In the genomic region with DNA sequence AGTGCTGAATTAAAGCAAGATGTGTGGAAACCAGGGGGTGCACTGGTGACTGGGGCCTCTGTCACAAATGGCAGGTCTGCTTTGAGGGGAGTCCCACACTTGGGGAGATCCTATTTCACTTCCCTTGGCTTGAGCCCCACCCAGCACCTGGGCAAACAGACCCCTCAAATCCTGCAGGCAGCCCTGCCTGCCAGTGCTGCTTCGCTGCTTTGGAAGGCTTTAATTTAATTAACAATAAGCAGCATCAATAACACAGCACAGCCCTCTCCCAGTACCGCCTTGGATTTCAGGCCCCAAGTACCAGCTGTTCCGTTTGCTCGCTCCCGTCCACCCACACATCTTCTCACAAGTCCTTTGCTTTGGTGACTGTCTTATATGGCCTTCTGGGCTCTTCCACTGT, we compare ENCODE assay signal across 12 mouse cellular contexts.
A peak's percentile ranks its signal among the peaks of the same experiment; 100 is the strongest.
DNase-seq lines count a peak whose midpoint lies in the region; ATAC-seq lines count a peak whose summit lies in the region.
"Had no signal": no experiment of that assay in that cellular context is flagged by ENCODE, and none has a peak within 500 bp of the region (broad histone marks: within the 10 kb centered on the region; RNA-seq: fewer than 3 reads in every experiment).

No protein-coding gene starts in this region.

- 0 out of 2 replicates have a peak overlapping the region, but pooled peaks have one; percentile 17 for H3K27ac ChIP-seq in hindbrain, embryonic 12.5 days
- no peak overlapping the region for H3K27ac ChIP-seq in hindbrain, embryonic 16.5 days (ENCODE audit: low read depth, low read length)
- H3K27ac ChIP-seq in embryonic facial prominence, embryonic 12.5 days = peak overlapping the region; percentile 74
- peak overlapping the region; percentile 59; the same call in 1 of the 2 replicates for H3K27ac ChIP-seq in limb, embryonic 13.5 days
- no peak overlapping the region for H3K27ac ChIP-seq in midbrain, embryonic 16.5 days (ENCODE audit: low read length)

- H3K4me3 ChIP-seq in hindbrain, embryonic 12.5 days = no peak overlapping the region
- H3K4me3 ChIP-seq in hindbrain, embryonic 16.5 days (ENCODE audit: low read length) = no peak overlapping the region
- no peak overlapping the region for H3K4me3 ChIP-seq in embryonic facial prominence, embryonic 12.5 days
- no peak overlapping the region for H3K4me3 ChIP-seq in limb, embryonic 13.5 days
- no peak overlapping the region for H3K4me3 ChIP-seq in midbrain, embryonic 16.5 days (ENCODE audit: low read depth, low read length)

- no peak overlapping the region for H3K4me2 ChIP-seq in hindbrain, embryonic 12.5 days (replicated peaks)
- no peak overlapping the region for H3K4me2 ChIP-seq in hindbrain, embryonic 16.5 days (ENCODE audit: low read length)
- H3K4me2 ChIP-seq in embryonic facial prominence, embryonic 12.5 days (replicated peaks) = 0 out of 2 replicates have a peak overlapping the region, but pooled peaks have one; percentile 3
- H3K4me2 ChIP-seq in limb, embryonic 13.5 days (replicated peaks) = peak overlapping the region; percentile 12; the same call in 1 of the 2 replicates
- no peak overlapping the region for H3K4me2 ChIP-seq in midbrain, embryonic 16.5 days (ENCODE audit: low read length)
- H3K4me2 ChIP-seq: lung, embryonic 14.5 days had no signal

- peaks cover 13% of the 10 kb centered on the region for H3K4me1 ChIP-seq in hindbrain, embryonic 12.5 days
- H3K4me1 ChIP-seq in hindbrain, embryonic 16.5 days (ENCODE audit: control insufficient read depth, insufficient read depth, low read depth, low read length) = no peaks in the 10 kb centered on the region; the same call in 1 of the 2 replicates
- H3K4me1 ChIP-seq in embryonic facial prominence, embryonic 12.5 days = peaks cover 34% of the 10 kb centered on the region
- H3K4me1 ChIP-seq in limb, embryonic 13.5 days = peaks cover 33% of the 10 kb centered on the region
- peaks cover 4% of the 10 kb centered on the region for H3K4me1 ChIP-seq in midbrain, embryonic 16.5 days (ENCODE audit: control insufficient read depth, insufficient read depth, low read length)

- peak; percentile 44 for DNase-seq in brain, adult 2 months (ENCODE audit: low read depth, low spot score)
- no peak for DNase-seq in thymus, postnatal 10 days (ENCODE audit: low spot score in 2 of 2)
- DNase-seq in cerebellum, adult 8-10 months = no peak
- DNase-seq: cerebellum, adult 11 months; kidney, adult 8-10 months; lung, embryonic 14.5 days; right cerebral cortex, postnatal 4 days had no signal

- WGBS in hindbrain, embryonic 12.5 days = 31% methylated on average over 5 of the region's 5 CpGs
- WGBS in hindbrain, embryonic 16.5 days = 16% methylated on average over 5 of the region's 5 CpGs
- 28% methylated on average over 5 of the region's 5 CpGs for WGBS in embryonic facial prominence, embryonic 12.5 days
- 13% methylated on average over 5 of the region's 5 CpGs for WGBS in limb, embryonic 13.5 days
- 33% methylated on average over 5 of the region's 5 CpGs for WGBS in midbrain, embryonic 16.5 days

- ATAC-seq in hindbrain, embryonic 12.5 days (ENCODE audit: low FRiP score) = no peak
- no peak for ATAC-seq in hindbrain, embryonic 16.5 days
- peak; percentile 68; the same call in 1 of the 2 replicates for ATAC-seq in embryonic facial prominence, embryonic 12.5 days (ENCODE audit: insufficient number of reproducible peaks, insufficient read depth, low FRiP score, low TSS enrichment)
- peak; percentile 79 for ATAC-seq in limb, embryonic 13.5 days (ENCODE audit: low FRiP score, low read depth)
- ATAC-seq in midbrain, embryonic 16.5 days = no peak

- no peak overlapping the region for H3K9ac ChIP-seq in hindbrain, embryonic 12.5 days
- H3K9ac ChIP-seq in hindbrain, embryonic 16.5 days (ENCODE audit: low read depth, low read length) = no peak overlapping the region
- H3K9ac ChIP-seq in embryonic facial prominence, embryonic 12.5 days = no peak overlapping the region
- H3K9ac ChIP-seq in limb, embryonic 13.5 days = no peak overlapping the region
- H3K9ac ChIP-seq in midbrain, embryonic 16.5 days (ENCODE audit: low read depth, low read length) = no peak overlapping the region
- H3K9ac ChIP-seq: lung, embryonic 14.5 days had no signal

- H3K27me3 ChIP-seq in hindbrain, embryonic 12.5 days = 0 out of 2 replicates have a peak, but pooled peaks cover 5% of the 10 kb centered on the region
- H3K27me3 ChIP-seq in hindbrain, embryonic 16.5 days (replicated peaks; ENCODE audit: control insufficient read depth, insufficient read depth, low read length) = no peaks in the 10 kb centered on the region
- no peaks in the 10 kb centered on the region for H3K27me3 ChIP-seq in embryonic facial prominence, embryonic 12.5 days
- peaks cover 11% of the 10 kb centered on the region; the same call in 1 of the 2 replicates for H3K27me3 ChIP-seq in limb, embryonic 13.5 days
- H3K27me3 ChIP-seq in midbrain, embryonic 16.5 days (ENCODE audit: control insufficient read depth, insufficient read depth, low read depth, low read length) = no peaks in the 10 kb centered on the region

- no peaks in the 10 kb centered on the region for H3K36me3 ChIP-seq in hindbrain, embryonic 12.5 days
- H3K36me3 ChIP-seq in hindbrain, embryonic 16.5 days (ENCODE audit: control insufficient read depth, insufficient read depth, low read length) = no peaks in the 10 kb centered on the region
- H3K36me3 ChIP-seq in embryonic facial prominence, embryonic 12.5 days = no peaks in the 10 kb centered on the region
- no peaks in the 10 kb centered on the region for H3K36me3 ChIP-seq in limb, embryonic 13.5 days
- H3K36me3 ChIP-seq in midbrain, embryonic 16.5 days (ENCODE audit: control insufficient read depth, insufficient read depth, low read length) = no peaks in the 10 kb centered on the region

- no peaks in the 10 kb centered on the region for H3K9me3 ChIP-seq in hindbrain, embryonic 12.5 days (replicated peaks)
- H3K9me3 ChIP-seq in hindbrain, embryonic 16.5 days (ENCODE audit: control insufficient read depth, low read length) = no peaks in the 10 kb centered on the region
- H3K9me3 ChIP-seq in embryonic facial prominence, embryonic 12.5 days = no peaks in the 10 kb centered on the region
- H3K9me3 ChIP-seq in limb, embryonic 13.5 days = no peaks in the 10 kb centered on the region
- no peaks in the 10 kb centered on the region for H3K9me3 ChIP-seq in midbrain, embryonic 16.5 days (replicated peaks; ENCODE audit: control insufficient read depth, low read length, poor library complexity, severe bottlenecking)

Comparison
In these comparisons a context has a peak if more than half of its experiments do, and no peak if none do; other contexts are left out.
1. H3K27ac ChIP-seq: peak in hindbrain, embryonic 12.5 days (single experiment), embryonic facial prominence, embryonic 12.5 days (single experiment) and limb, embryonic 13.5 days (single experiment); none in hindbrain, embryonic 16.5 days (single experiment) and midbrain, embryonic 16.5 days (single experiment).
2. ATAC-seq: peak in embryonic facial prominence, embryonic 12.5 days (single experiment) and limb, embryonic 13.5 days (single experiment); none in hindbrain, embryonic 12.5 days (single experiment), hindbrain, embryonic 16.5 days (single experiment) and midbrain, embryonic 16.5 days (single experiment).
3. H3K4me2 ChIP-seq: peak in embryonic facial prominence, embryonic 12.5 days (single experiment) and limb, embryonic 13.5 days (single experiment); none in hindbrain, embryonic 12.5 days (single experiment), hindbrain, embryonic 16.5 days (single experiment) and midbrain, embryonic 16.5 days (single experiment).